Mouse (Mus musculus) liver, embryonic 15.5 days (tissue): ENCODE results near the gene Tgfbr3. TPM values are rescaled to one million over a fixed set of nuclear protein-coding genes. Genes with fewer than 3 reads are reported as not detected.

Source experiments
- ATAC-seq: fragments of 200-750 bp; cut with Nextera tagmentation; 2 replicates; pipeline ENCODE4 v1.8.0; 2017; ENCODE audit warnings: moderate number of reproducible peaks, mild to moderate bottlenecking, moderate library complexity; ENCODE audit not compliant: insufficient read depth
- H3K27ac ChIP-seq: fragments of 300-500 bp; sonication (generic); replicated peaks from 2 replicates; pipeline ENCODE4 v1.5.1; 2015; ENCODE audit warnings: mild to moderate bottlenecking, inconsistent platforms
- H3K27me3 ChIP-seq: fragments of 300-500 bp; sonication (generic); 2 replicates; pipeline ENCODE4 v1.6.1; 2015; ENCODE audit warnings: mild to moderate bottlenecking, inconsistent platforms
- H3K36me3 ChIP-seq: fragments of 300-500 bp; sonication (generic); replicated peaks from 2 replicates; pipeline ENCODE4 v1.6.1; 2015; ENCODE audit warnings: moderate library complexity, mild to moderate bottlenecking, inconsistent platforms
- H3K4me1 ChIP-seq: fragments of 300-500 bp; sonication (generic); replicated peaks from 2 replicates; pipeline ENCODE4 v1.6.1; 2015; ENCODE audit warnings: inconsistent platforms
- H3K4me2 ChIP-seq: fragments of 300-500 bp; sonication (generic); 2 replicates; pipeline ENCODE4 v1.6.1; 2015; ENCODE audit warnings: moderate library complexity, mild to moderate bottlenecking, inconsistent platforms
- H3K4me3 ChIP-seq: fragments of 300-500 bp; sonication (generic); replicated peaks from 2 replicates; pipeline ENCODE4 v1.5.1; 2015; ENCODE audit warnings: mild to moderate bottlenecking, inconsistent platforms
- H3K9ac ChIP-seq: fragments of 300-500 bp; sonication (generic); 2 replicates; pipeline ENCODE4 v1.6.1; 2015; ENCODE audit warnings: moderate library complexity, mild to moderate bottlenecking, inconsistent platforms
- H3K9me3 ChIP-seq: fragments of 300-500 bp; sonication (generic); replicated peaks from 2 replicates; pipeline ENCODE4 v1.6.1; 2016; ENCODE audit warnings: inconsistent platforms
- WGBS: fragments of 180-500 bp; shearing (Covaris S2); methylation state at CpG from one replicate; pipeline ENCODE4 v1.1.7; 2015; ENCODE audit warnings: mixed read lengths; ENCODE audit not compliant: insufficient replicate concordance; 5-methylcytosine and 5-hydroxymethylcytosine counted together
- polyA plus RNA-seq: library from polyadenylated mRNA; unstranded; fragments of >200 nt; fragmentation: Nextera tagmentation; extraction: Ambion mirVana; gene quantifications from 2 replicates; pipeline ENCODE4 v1.2.1, GENCODE M21; 2015

Tgfbr3 gene
- polyA plus RNA-seq, 1 experiment from 2014 or later = 6.0 TPM

- no peak overlapping the region for H3K27ac ChIP-seq
- 69% methylated on average over 17 of the region's 17 CpGs for WGBS
- no peaks in the 10 kb centered on the region for H3K27me3 ChIP-seq
- no peak overlapping the region for H3K4me3 ChIP-seq
- H3K4me1 ChIP-seq = peaks cover 73% of the 10 kb centered on the region
- no peaks in the 10 kb centered on the region for H3K36me3 ChIP-seq
- H3K4me2 ChIP-seq = no peak overlapping the region
- H3K9ac ChIP-seq = no peak overlapping the region
- ATAC-seq = no peak
- H3K9me3 ChIP-seq = no peaks in the 10 kb centered on the region
These were observed 67.3 kb downstream of the Tgfbr3 start for GRCm38 (mm10) chr5:107221892-107222669.

GRCm38 (mm10) chr5:107220936-107221335, 68.5 kb downstream of the Tgfbr3 start:
- Histone ChIP-seq H3K4me1 (peaks cover 72% of the 10 kb centered on the region), H3K4me2 (no peak overlapping the region), H3K27ac (no peak overlapping the region), H3K9me3 (no peaks in the 10 kb centered on the region), H3K27me3 (no peaks in the 10 kb centered on the region), H3K36me3 (no peaks in the 10 kb centered on the region), H3K9ac (no peak overlapping the region), H3K4me3 (no peak overlapping the region)
- ATAC-seq = no peak
- WGBS = 67% methylated on average over 5 of the region's 5 CpGs

DNA sequence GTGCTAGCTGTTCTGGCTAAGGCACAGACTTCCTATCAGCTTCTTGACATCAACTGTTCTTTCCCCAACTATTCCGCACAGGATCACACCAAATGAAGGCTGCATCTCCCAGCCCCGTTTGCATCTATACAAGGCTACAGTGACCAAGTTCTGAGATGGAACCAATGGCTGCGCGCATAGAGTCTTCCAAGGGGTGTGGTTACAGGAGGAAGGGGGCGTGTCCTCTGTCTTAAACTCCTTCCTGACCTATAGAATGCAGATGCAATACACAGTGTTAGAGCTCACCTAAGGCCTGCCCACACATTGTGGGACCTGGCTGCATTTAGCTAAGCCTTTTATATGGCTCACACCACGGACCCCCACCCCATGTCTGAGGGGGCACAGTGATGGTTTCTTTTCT, 69.5 kb downstream of the Tgfbr3 start:
- Histone ChIP-seq H3K27me3 (no peaks in the 10 kb centered on the region), H3K27ac (no peak overlapping the region), H3K9me3 (no peaks in the 10 kb centered on the region), H3K9ac (no peak overlapping the region), H3K36me3 (no peaks in the 10 kb centered on the region), H3K4me2 (no peak overlapping the region), H3K4me1 (peaks cover 63% of the 10 kb centered on the region), H3K4me3 (no peak overlapping the region)
- ATAC-seq = no peak; the same call in 1 of the 2 replicates
- 72% methylated on average over 6 of the region's 6 CpGs for WGBS

GRCm38 (mm10) chr5:107219318-107219717, 70.1 kb downstream of the Tgfbr3 start:
- WGBS = 79% methylated on average over 6 of the region's 6 CpGs
- no peaks in the 10 kb centered on the region for H3K27me3 ChIP-seq
- H3K27ac ChIP-seq = 0 out of 2 replicates have a peak overlapping the region, but pooled peaks have one; percentile 4
- H3K9me3 ChIP-seq = no peaks in the 10 kb centered on the region
- no peak overlapping the region for H3K4me2 ChIP-seq
- ATAC-seq = no peak
- no peaks in the 10 kb centered on the region for H3K36me3 ChIP-seq
- H3K4me1 ChIP-seq = peaks cover 58% of the 10 kb centered on the region
- no peak overlapping the region for H3K9ac ChIP-seq
- H3K4me3 ChIP-seq = no peak overlapping the region

GRCm38 (mm10) chr5:107218594-107218993, 70.8 kb downstream of the Tgfbr3 start:
- no peak overlapping the region for H3K4me2 ChIP-seq
- no peak overlapping the region for H3K9ac ChIP-seq
- no peak overlapping the region for H3K27ac ChIP-seq
- no peaks in the 10 kb centered on the region for H3K36me3 ChIP-seq
- H3K4me1 ChIP-seq = peaks cover 51% of the 10 kb centered on the region
- ATAC-seq = peak; percentile 71
- H3K4me3 ChIP-seq = no peak overlapping the region
- no peaks in the 10 kb centered on the region for H3K27me3 ChIP-seq
- no peaks in the 10 kb centered on the region for H3K9me3 ChIP-seq
- WGBS = 37% methylated on average over 3 of the region's 3 CpGs

- H3K36me3 ChIP-seq = no peaks in the 10 kb centered on the region
- H3K4me2 ChIP-seq = no peak overlapping the region
- peaks cover 38% of the 10 kb centered on the region for H3K4me1 ChIP-seq
- H3K27ac ChIP-seq = no peak overlapping the region
- no peak overlapping the region for H3K9ac ChIP-seq
- 70% methylated on average over 2 of the region's 2 CpGs for WGBS
- ATAC-seq = no peak
- no peaks in the 10 kb centered on the region for H3K27me3 ChIP-seq
- no peak overlapping the region for H3K4me3 ChIP-seq
- H3K9me3 ChIP-seq = no peaks in the 10 kb centered on the region
These were observed 72.3 kb downstream of the Tgfbr3 start for GRCm38 (mm10) chr5:107217139-107217538.

GRCm38 (mm10) chr5:107213373-107214132, 75.9 kb downstream of the Tgfbr3 start:
- Histone ChIP-seq H3K4me3 (no peak overlapping the region), H3K27me3 (no peaks in the 10 kb centered on the region), H3K9ac (no peak overlapping the region), H3K27ac (no peak overlapping the region), H3K4me2 (no peak overlapping the region), H3K4me1 (peaks cover 30% of the 10 kb centered on the region), H3K9me3 (no peaks in the 10 kb centered on the region), H3K36me3 (no peaks in the 10 kb centered on the region)
- WGBS = 62% methylated on average over 9 of the region's 9 CpGs
- no peak for ATAC-seq

- H3K4me2 ChIP-seq = no peak overlapping the region
- no peak overlapping the region for H3K4me3 ChIP-seq
- ATAC-seq = no peak
- no peak overlapping the region for H3K9ac ChIP-seq
- no peak overlapping the region for H3K27ac ChIP-seq
- H3K4me1 ChIP-seq = peaks cover 21% of the 10 kb centered on the region
- WGBS = 74% methylated on average over 10 of the region's 10 CpGs
- H3K9me3 ChIP-seq = no peaks in the 10 kb centered on the region
- no peaks in the 10 kb centered on the region for H3K36me3 ChIP-seq
- no peaks in the 10 kb centered on the region for H3K27me3 ChIP-seq
These were observed 77.5 kb downstream of the Tgfbr3 start for GRCm38 (mm10) chr5:107211830-107212370.

GRCm38 (mm10) chr5:107210040-107210439, 79.4 kb downstream of the Tgfbr3 start:
- H3K9ac ChIP-seq = no peak overlapping the region
- ATAC-seq = no peak; the same call in 1 of the 2 replicates
- peaks cover 21% of the 10 kb centered on the region for H3K4me1 ChIP-seq
- WGBS = 31% methylated on average over 2 of the region's 2 CpGs
- H3K4me3 ChIP-seq = no peak overlapping the region
- H3K9me3 ChIP-seq = no peaks in the 10 kb centered on the region
- no peaks in the 10 kb centered on the region for H3K36me3 ChIP-seq
- H3K4me2 ChIP-seq = no peak overlapping the region
- H3K27me3 ChIP-seq = no peaks in the 10 kb centered on the region
- H3K27ac ChIP-seq = no peak overlapping the region

DNA sequence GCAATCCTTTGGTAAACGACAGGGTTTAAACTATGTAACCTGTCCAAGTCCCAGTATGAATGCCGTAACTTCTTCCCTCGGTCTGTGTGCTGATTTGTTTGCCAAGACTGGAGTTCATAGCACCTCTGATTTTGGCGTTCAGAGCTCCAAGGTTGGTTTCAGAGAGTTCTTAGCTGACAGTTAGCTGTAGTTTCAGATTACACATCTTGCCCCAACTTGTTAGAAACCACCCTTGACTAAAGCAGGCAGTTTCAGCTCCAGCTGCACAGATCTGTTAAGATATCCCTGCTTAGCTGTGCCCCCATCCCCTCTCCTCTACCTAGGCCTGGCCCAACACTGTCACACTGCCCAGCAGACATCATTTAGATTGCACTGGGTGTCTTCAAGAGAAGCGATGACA, 81.5 kb downstream of the Tgfbr3 start:
- ATAC-seq = no peak
- H3K9me3 ChIP-seq = no peaks in the 10 kb centered on the region
- H3K9ac ChIP-seq = no peak overlapping the region
- H3K27me3 ChIP-seq = no peaks in the 10 kb centered on the region
- H3K4me3 ChIP-seq = no peak overlapping the region
- H3K36me3 ChIP-seq = no peaks in the 10 kb centered on the region
- 59% methylated on average over 5 of the region's 5 CpGs for WGBS
- no peak overlapping the region for H3K4me2 ChIP-seq
- H3K4me1 ChIP-seq = peaks cover 21% of the 10 kb centered on the region
- H3K27ac ChIP-seq = no peak overlapping the region

DNA sequence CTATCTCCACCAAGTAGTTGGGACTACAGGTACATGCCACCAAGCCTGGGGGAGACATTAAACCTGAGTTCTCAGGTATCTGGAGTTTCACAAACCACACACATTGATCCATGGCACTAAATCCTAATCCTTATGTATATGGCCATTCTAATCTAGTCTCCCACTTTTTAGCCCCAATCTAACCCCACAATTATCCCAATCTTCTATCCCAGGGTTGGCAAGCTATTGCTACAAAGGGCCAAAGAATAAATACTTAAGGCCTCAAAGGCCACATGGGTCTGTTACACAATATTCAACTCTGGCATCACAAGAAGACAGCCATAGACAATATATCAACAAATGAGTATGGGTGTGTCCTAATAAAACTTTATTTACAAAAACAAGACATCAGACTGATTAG, 85.1 kb downstream of the Tgfbr3 start:
- Histone ChIP-seq H3K4me1 (peaks cover 22% of the 10 kb centered on the region), H3K4me3 (no peak overlapping the region), H3K9me3 (no peaks in the 10 kb centered on the region), H3K36me3 (no peaks in the 10 kb centered on the region), H3K4me2 (no peak overlapping the region), H3K27ac (no peak overlapping the region), H3K27me3 (no peaks in the 10 kb centered on the region), H3K9ac (no peak overlapping the region)
- ATAC-seq = no peak
